Comparison of ENCODE assay signal across 8 mouse cellular contexts in the genomic region with DNA sequence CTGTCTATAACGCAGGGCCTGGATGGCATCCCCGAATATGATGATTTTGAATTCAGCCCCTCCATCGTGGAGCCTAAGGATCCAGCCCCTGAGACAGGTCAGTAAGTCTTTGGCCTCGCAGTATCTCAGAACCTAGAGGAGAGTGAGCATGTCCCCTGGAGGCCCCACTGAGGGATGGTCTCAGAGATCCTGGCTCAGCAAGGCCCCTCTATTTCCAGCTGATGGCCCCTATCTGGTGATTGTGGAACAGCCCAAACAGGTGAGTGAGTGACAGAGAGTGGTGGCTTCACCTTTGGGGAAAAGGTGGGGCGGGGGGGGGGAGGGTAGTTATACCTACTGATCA. TPM values are rescaled to one million over a fixed set of nuclear protein-coding genes. Genes with fewer than 3 reads are reported as not detected.
A peak's percentile ranks its signal among the peaks of the same experiment; 100 is the strongest.
DNase-seq lines count a peak whose midpoint lies in the region; ATAC-seq lines count a peak whose summit lies in the region.

No protein-coding gene starts in this region.

- peak overlapping the region; percentile 79 for H3K4me3 ChIP-seq in liver, embryonic 11.5 days (ENCODE audit: low read depth, low read length)
- H3K4me3 ChIP-seq in embryonic facial prominence, embryonic 13.5 days, result peak overlapping the region; percentile 69
- peak overlapping the region; percentile 36; the same call in 1 of the 2 replicates for H3K4me3 ChIP-seq in hindbrain, embryonic 14.5 days (replicated peaks; ENCODE audit: low read length)
- H3K4me3 ChIP-seq in midbrain, embryonic 15.5 days, result peak overlapping the region; percentile 47; the same call in 1 of the 2 replicates

- no peak for DNase-seq in liver, embryonic 11.5 days (ENCODE audit: low spot score)
- no peak for DNase-seq in liver
- DNase-seq in hindbrain, embryonic 14.5 days (ENCODE audit: low spot score), result no peak
- no peak for DNase-seq in cerebellum, adult 9-10 months
- DNase-seq in layer of hippocampus, postnatal 10 days (ENCODE audit: low spot score in 2 of 2), result no peak
- no peak for DNase-seq in adrenal gland, adult 8-10 months

- ATAC-seq in liver, embryonic 11.5 days (replicated peaks; ENCODE audit: low FRiP score), result no peak
- no peak for ATAC-seq in embryonic facial prominence, embryonic 13.5 days (ENCODE audit: insufficient number of reproducible peaks, insufficient read depth, low FRiP score, low TSS enrichment, low read depth)
- ATAC-seq in hindbrain, embryonic 14.5 days (ENCODE audit: low FRiP score), result no peak
- no peak for ATAC-seq in midbrain, embryonic 15.5 days (replicated peaks)

- H3K4me2 ChIP-seq in liver, embryonic 11.5 days, result peak overlapping the region; percentile 99
- H3K4me2 ChIP-seq in embryonic facial prominence, embryonic 13.5 days, result peak overlapping the region; percentile 97
- peak overlapping the region; percentile 78 for H3K4me2 ChIP-seq in hindbrain, embryonic 14.5 days (replicated peaks)
- H3K4me2 ChIP-seq in midbrain, embryonic 15.5 days, result peak overlapping the region; percentile 96

- H3K9me3 ChIP-seq in liver, embryonic 11.5 days (ENCODE audit: control insufficient read depth, low read length), result no peaks in the 10 kb centered on the region
- H3K9me3 ChIP-seq in embryonic facial prominence, embryonic 13.5 days, result no peaks in the 10 kb centered on the region
- no peaks in the 10 kb centered on the region for H3K9me3 ChIP-seq in hindbrain, embryonic 14.5 days (ENCODE audit: control insufficient read depth, low read length)
- no peaks in the 10 kb centered on the region for H3K9me3 ChIP-seq in midbrain, embryonic 15.5 days

- H3K36me3 ChIP-seq in liver, embryonic 11.5 days (ENCODE audit: control insufficient read depth, insufficient read depth, low read length), result peaks cover 6% of the 10 kb centered on the region
- H3K36me3 ChIP-seq in embryonic facial prominence, embryonic 13.5 days, result peaks cover 23% of the 10 kb centered on the region
- 0 out of 2 replicates have a peak, but pooled peaks cover under 1% of the 10 kb centered on the region for H3K36me3 ChIP-seq in hindbrain, embryonic 14.5 days (replicated peaks; ENCODE audit: control insufficient read depth, insufficient read depth)
- H3K36me3 ChIP-seq in midbrain, embryonic 15.5 days (replicated peaks), result no peaks in the 10 kb centered on the region; the same call in 1 of the 2 replicates

- H3K27me3 ChIP-seq in liver, embryonic 11.5 days (replicated peaks; ENCODE audit: control insufficient read depth, insufficient read depth, low read length), result peaks cover 16% of the 10 kb centered on the region
- H3K27me3 ChIP-seq in embryonic facial prominence, embryonic 13.5 days, result peaks cover 30% of the 10 kb centered on the region
- H3K27me3 ChIP-seq in hindbrain, embryonic 14.5 days (ENCODE audit: control insufficient read depth, insufficient read depth, low read length), result peaks cover 45% of the 10 kb centered on the region
- peaks cover 36% of the 10 kb centered on the region for H3K27me3 ChIP-seq in midbrain, embryonic 15.5 days (replicated peaks)

- 60% methylated on average over 5 of the region's 5 CpGs for WGBS in liver, embryonic 11.5 days
- 52% methylated on average over 5 of the region's 5 CpGs for WGBS in embryonic facial prominence, embryonic 13.5 days
- WGBS in hindbrain, embryonic 14.5 days, result 63% methylated on average over 5 of the region's 5 CpGs
- WGBS in midbrain, embryonic 15.5 days, result 58% methylated on average over 5 of the region's 5 CpGs

- peak overlapping the region; percentile 70 for H3K9ac ChIP-seq in liver, embryonic 11.5 days (ENCODE audit: low read depth, low read length)
- H3K9ac ChIP-seq in embryonic facial prominence, embryonic 13.5 days, result peak overlapping the region; percentile 76
- no peak overlapping the region for H3K9ac ChIP-seq in hindbrain, embryonic 14.5 days
- H3K9ac ChIP-seq in midbrain, embryonic 15.5 days, result no peak overlapping the region

- H3K27ac ChIP-seq in liver, embryonic 11.5 days (ENCODE audit: low read depth, low read length), result no peak overlapping the region
- H3K27ac ChIP-seq in embryonic facial prominence, embryonic 13.5 days, result no peak overlapping the region
- H3K27ac ChIP-seq in hindbrain, embryonic 14.5 days, result no peak overlapping the region
- no peak overlapping the region for H3K27ac ChIP-seq in midbrain, embryonic 15.5 days

- peaks cover 16% of the 10 kb centered on the region for H3K4me1 ChIP-seq in liver, embryonic 11.5 days (replicated peaks; ENCODE audit: control insufficient read depth, insufficient read depth, low read length)
- peaks cover 26% of the 10 kb centered on the region for H3K4me1 ChIP-seq in embryonic facial prominence, embryonic 13.5 days
- peaks cover 10% of the 10 kb centered on the region; the same call in 1 of the 2 replicates for H3K4me1 ChIP-seq in hindbrain, embryonic 14.5 days (replicated peaks; ENCODE audit: control insufficient read depth, insufficient read depth, low read length)
- peaks cover 33% of the 10 kb centered on the region for H3K4me1 ChIP-seq in midbrain, embryonic 15.5 days

RNA-seq across cellular contexts. Expression of a gene that starts 2.1 kb away (rescaled TPM):
- polyA plus RNA-seq in liver, embryonic 11.5 days (2014; fragmentation: Nextera tagmentation; extraction: Ambion mirVana), result 6.0 and 6.6 TPM in 2 replicates
- polyA plus RNA-seq in embryonic facial prominence, embryonic 13.5 days (2015; fragmentation: Nextera tagmentation; extraction: Ambion mirVana), result 9.0 and 9.5 TPM in 2 replicates
- polyA plus RNA-seq in hindbrain, embryonic 14.5 days (2014; fragmentation: Nextera tagmentation; extraction: Ambion mirVana), result 1.9 and 2.8 TPM in 2 replicates
- 2.3 and 2.7 TPM in 2 replicates for polyA plus RNA-seq in midbrain, embryonic 15.5 days (2015; fragmentation: Nextera tagmentation; extraction: Ambion mirVana)
- total RNA-seq in layer of hippocampus, postnatal 10 days (2021), result 1 to 10 TPM; 3.1 to 3.2 TPM
- total RNA-seq in adrenal gland, adult 8-10 months (2022), result 10 to 100 TPM; 35.6 to 40.1 (median 37.3) TPM

RNA-seq across cellular contexts. Expression of a gene that starts 20.7 kb away (rescaled TPM):
- polyA plus RNA-seq in liver, embryonic 11.5 days (2014; fragmentation: Nextera tagmentation; extraction: Ambion mirVana), result 11.9 and 12.4 TPM in 2 replicates
- polyA plus RNA-seq in embryonic facial prominence, embryonic 13.5 days (2015; fragmentation: Nextera tagmentation; extraction: Ambion mirVana), result 5.0 and 6.0 TPM in 2 replicates
- polyA plus RNA-seq in hindbrain, embryonic 14.5 days (2014; fragmentation: Nextera tagmentation; extraction: Ambion mirVana), result 131 and 152 TPM in 2 replicates
- 146 and 148 TPM in 2 replicates for polyA plus RNA-seq in midbrain, embryonic 15.5 days (2015; fragmentation: Nextera tagmentation; extraction: Ambion mirVana)
- 100 to 1,000 TPM; 686 to 714 TPM for total RNA-seq in layer of hippocampus, postnatal 10 days (2021)
- total RNA-seq in adrenal gland, adult 8-10 months (2022), result 10 to 100 TPM in 3 of 4 experiments, 1 to 10 TPM in 1; 7.9 to 14.9 (median 13.1) TPM

RNA-seq across cellular contexts. Expression of a gene that starts 21.7 kb away (rescaled TPM):
- polyA plus RNA-seq in liver, embryonic 11.5 days (2014; fragmentation: Nextera tagmentation; extraction: Ambion mirVana), result 15.7 and 16.4 TPM in 2 replicates
- polyA plus RNA-seq in embryonic facial prominence, embryonic 13.5 days (2015; fragmentation: Nextera tagmentation; extraction: Ambion mirVana), result 15.1 and 16.5 TPM in 2 replicates
- polyA plus RNA-seq in hindbrain, embryonic 14.5 days (2014; fragmentation: Nextera tagmentation; extraction: Ambion mirVana), result 45.5 and 49.1 TPM in 2 replicates
- polyA plus RNA-seq in midbrain, embryonic 15.5 days (2015; fragmentation: Nextera tagmentation; extraction: Ambion mirVana), result 48.2 and 54.8 TPM in 2 replicates
- 10 to 100 TPM; 30.2 to 33.6 TPM for total RNA-seq in layer of hippocampus, postnatal 10 days (2021)
- total RNA-seq in adrenal gland, adult 8-10 months (2022), result 10 to 100 TPM; 11.9 to 16.2 (median 13.2) TPM

RNA-seq across cellular contexts. Expression of a gene that starts 32.3 kb away (rescaled TPM):
- 151 and 153 TPM in 2 replicates for polyA plus RNA-seq in liver, embryonic 11.5 days (2014; fragmentation: Nextera tagmentation; extraction: Ambion mirVana)
- 177 and 188 TPM in 2 replicates for polyA plus RNA-seq in embryonic facial prominence, embryonic 13.5 days (2015; fragmentation: Nextera tagmentation; extraction: Ambion mirVana)
- polyA plus RNA-seq in hindbrain, embryonic 14.5 days (2014; fragmentation: Nextera tagmentation; extraction: Ambion mirVana), result 318 and 321 TPM in 2 replicates
- polyA plus RNA-seq in midbrain, embryonic 15.5 days (2015; fragmentation: Nextera tagmentation; extraction: Ambion mirVana), result 340 and 347 TPM in 2 replicates
- total RNA-seq in layer of hippocampus, postnatal 10 days (2021), result 100 to 1,000 TPM; 173 to 178 TPM
- total RNA-seq in adrenal gland, adult 8-10 months (2022), result 100 to 1,000 TPM in 2 of 4 experiments, 10 to 100 TPM in 2; 77.2 to 109 (median 89.6) TPM

RNA-seq across cellular contexts. Expression of a gene that starts 34.7 kb away (rescaled TPM):
- 21.9 and 25.4 TPM in 2 replicates for polyA plus RNA-seq in liver, embryonic 11.5 days (2014; fragmentation: Nextera tagmentation; extraction: Ambion mirVana)
- polyA plus RNA-seq in embryonic facial prominence, embryonic 13.5 days (2015; fragmentation: Nextera tagmentation; extraction: Ambion mirVana), result 3.3 and 4.3 TPM in 2 replicates
- polyA plus RNA-seq in hindbrain, embryonic 14.5 days (2014; fragmentation: Nextera tagmentation; extraction: Ambion mirVana), result 9.9 and 10.0 TPM in 2 replicates
- 11.1 and 11.7 TPM in 2 replicates for polyA plus RNA-seq in midbrain, embryonic 15.5 days (2015; fragmentation: Nextera tagmentation; extraction: Ambion mirVana)
- 10 to 100 TPM; 24.4 to 26.4 TPM for total RNA-seq in layer of hippocampus, postnatal 10 days (2021)
- total RNA-seq in adrenal gland, adult 8-10 months (2022), result 10 to 100 TPM; 11.7 to 21.1 (median 16.6) TPM

Comparison
In these comparisons a context has a peak if more than half of its experiments do, and no peak if none do; other contexts are left out.
1. H3K9ac ChIP-seq: peak in liver, embryonic 11.5 days (single experiment) and embryonic facial prominence, embryonic 13.5 days (single experiment); none in hindbrain, embryonic 14.5 days (single experiment) and midbrain, embryonic 15.5 days (single experiment).
2. Peak in every context shown above with its lines, with median percentiles within 50 percentile points of each other: H3K4me2 ChIP-seq and H3K4me3 ChIP-seq.